Mouse (Mus musculus) heart, adult 2 months (tissue): ENCODE results near the gene Nos1ap.

Source experiments
- CTCF ChIP-seq: fragments of 200-600 bp; IDR thresholded peaks from 2 replicates; pipeline ENCODE4 v1.8.1; 2022; ENCODE audit warnings: antibody characterized with exemption, mild to moderate bottlenecking, moderate library complexity
- EP300 ChIP-seq: fragments of 200-500 bp; IDR thresholded peaks from 2 replicates; pipeline ENCODE4 v1.6.1; 2011; ENCODE audit warnings: low read depth, low read length, control low read depth; ENCODE audit not compliant: insufficient read depth
- POLR2A ChIP-seq: fragments of 200-500 bp; IDR thresholded peaks from 2 replicates; pipeline ENCODE4 v1.6.1; 2011; ENCODE audit warnings: mild to moderate bottlenecking, low read depth, low read length, control low read depth; ENCODE audit not compliant: insufficient read depth

- no peak for TF ChIP-seq EP300
- no peak for TF ChIP-seq POLR2A
- no peak for TF ChIP-seq CTCF
These were observed 870 bp upstream of the Nos1ap start for GRCm38 (mm10) chr1:170590531-170590930.
